Mouse (Mus musculus): ENCODE measurements at regions not wholly inside any gene's neighbourhood (a gene's known extent, or its start where the extent isn't known, plus 50 kb on each side); places are given as distances from the start of the nearest gene placed in this dataset.

- H3K27me3 ChIP-seq: no peaks in the 10 kb centered on the region
- no peak overlapping the region for H3K9ac ChIP-seq
- H3K9me3 ChIP-seq (replicated peaks): no peaks in the 10 kb centered on the region
- WGBS: 44% methylated on average over 17 of the region's 17 CpGs
- no peak overlapping the region for H3K4me2 ChIP-seq (replicated peaks)
- no peak for ATAC-seq (ENCODE audit: insufficient number of reproducible peaks, low FRiP score, low TSS enrichment, low read depth)
- H3K27ac ChIP-seq (replicated peaks): no peak overlapping the region
- H3K36me3 ChIP-seq: no peaks in the 10 kb centered on the region
- no peak overlapping the region for H3K4me3 ChIP-seq (replicated peaks)
- no peaks in the 10 kb centered on the region for H3K4me1 ChIP-seq
Measured at GRCm38 (mm10) chr8:33115271-33116236, 313.0 kb upstream of the 5930422O12Rik start.

GRCm38 (mm10) chr8:33123061-33123587, 305.4 kb upstream of the 5930422O12Rik start:
- ATAC-seq (ENCODE audit: insufficient number of reproducible peaks, low FRiP score, low TSS enrichment, low read depth): no peak
- Histone ChIP-seq H3K4me3 (replicated peaks) (no peak overlapping the region), H3K27ac (replicated peaks) (no peak overlapping the region), H3K9me3 (replicated peaks) (no peaks in the 10 kb centered on the region), H3K27me3 (no peaks in the 10 kb centered on the region), H3K4me2 (replicated peaks) (no peak overlapping the region), H3K4me1 (no peaks in the 10 kb centered on the region), H3K9ac (no peak overlapping the region), H3K36me3 (no peaks in the 10 kb centered on the region)
- 77% methylated on average over 3 of the region's 3 CpGs for WGBS

GRCm38 (mm10) chr8:33126981-33127380, 301.5 kb upstream of the 5930422O12Rik start:
- Histone ChIP-seq H3K9me3 (replicated peaks) (no peaks in the 10 kb centered on the region), H3K4me1 (no peaks in the 10 kb centered on the region), H3K36me3 (no peaks in the 10 kb centered on the region), H3K4me3 (replicated peaks) (no peak overlapping the region), H3K27me3 (no peaks in the 10 kb centered on the region), H3K4me2 (replicated peaks) (no peak overlapping the region), H3K27ac (replicated peaks) (no peak overlapping the region), H3K9ac (no peak overlapping the region)
- ATAC-seq (ENCODE audit: insufficient number of reproducible peaks, low FRiP score, low TSS enrichment, low read depth): no peak
- WGBS: 87% methylated on average over 2 of the region's 2 CpGs

GRCm38 (mm10) chr8:33138874-33139273, 289.6 kb upstream of the 5930422O12Rik start:
- Histone ChIP-seq H3K9ac (no peak overlapping the region), H3K36me3 (no peaks in the 10 kb centered on the region), H3K4me2 (replicated peaks) (no peak overlapping the region), H3K4me3 (replicated peaks) (no peak overlapping the region), H3K27ac (replicated peaks) (no peak overlapping the region), H3K9me3 (replicated peaks) (no peaks in the 10 kb centered on the region), H3K4me1 (no peaks in the 10 kb centered on the region), H3K27me3 (no peaks in the 10 kb centered on the region)
- 19% methylated on average over 2 of the region's 2 CpGs for WGBS
- ATAC-seq (ENCODE audit: insufficient number of reproducible peaks, low FRiP score, low TSS enrichment, low read depth): no peak

GRCm38 (mm10) chr8:33139850-33140249, 288.7 kb upstream of the 5930422O12Rik start:
- Histone ChIP-seq H3K27me3 (no peaks in the 10 kb centered on the region), H3K4me2 (replicated peaks) (no peak overlapping the region), H3K9ac (no peak overlapping the region), H3K4me3 (replicated peaks) (no peak overlapping the region), H3K36me3 (no peaks in the 10 kb centered on the region), H3K27ac (replicated peaks) (no peak overlapping the region), H3K4me1 (no peaks in the 10 kb centered on the region), H3K9me3 (replicated peaks) (no peaks in the 10 kb centered on the region)
- no peak for ATAC-seq (ENCODE audit: insufficient number of reproducible peaks, low FRiP score, low TSS enrichment, low read depth)
- WGBS: 80% methylated on average over 2 of the region's 2 CpGs

GRCm38 (mm10) chr8:33177642-33178041, 250.9 kb upstream of the 5930422O12Rik start:
- H3K27me3 ChIP-seq: no peaks in the 10 kb centered on the region
- H3K4me1 ChIP-seq: no peaks in the 10 kb centered on the region
- H3K27ac ChIP-seq (replicated peaks): no peak overlapping the region
- ATAC-seq (ENCODE audit: insufficient number of reproducible peaks, low FRiP score, low TSS enrichment, low read depth): no peak
- no peaks in the 10 kb centered on the region for H3K36me3 ChIP-seq
- no peak overlapping the region for H3K4me2 ChIP-seq (replicated peaks)
- H3K4me3 ChIP-seq (replicated peaks): no peak overlapping the region
- WGBS: 76% methylated on average over 6 of the region's 6 CpGs
- no peak overlapping the region for H3K9ac ChIP-seq
- no peaks in the 10 kb centered on the region for H3K9me3 ChIP-seq (replicated peaks)

GRCm38 (mm10) chr8:33183029-33183428, 245.5 kb upstream of the 5930422O12Rik start:
- Histone ChIP-seq H3K4me1 (no peaks in the 10 kb centered on the region), H3K4me3 (replicated peaks) (no peak overlapping the region), H3K27ac (replicated peaks) (no peak overlapping the region), H3K36me3 (no peaks in the 10 kb centered on the region), H3K9ac (no peak overlapping the region), H3K4me2 (replicated peaks) (no peak overlapping the region), H3K9me3 (replicated peaks) (no peaks in the 10 kb centered on the region), H3K27me3 (no peaks in the 10 kb centered on the region)
- no peak for ATAC-seq (ENCODE audit: insufficient number of reproducible peaks, low FRiP score, low TSS enrichment, low read depth)
- whole genome bisulfite sequencing: 79% methylated on average over 9 of the region's 9 CpGs
